Mouse (Mus musculus): ENCODE data around the gene Zfp827.
"Not testable (repeated sequence)": the region's sequence is repeated elsewhere in the genome, so short reads cannot be mapped to it uniquely, and the experiment has no call there.

Zfp827 gene

DNA sequence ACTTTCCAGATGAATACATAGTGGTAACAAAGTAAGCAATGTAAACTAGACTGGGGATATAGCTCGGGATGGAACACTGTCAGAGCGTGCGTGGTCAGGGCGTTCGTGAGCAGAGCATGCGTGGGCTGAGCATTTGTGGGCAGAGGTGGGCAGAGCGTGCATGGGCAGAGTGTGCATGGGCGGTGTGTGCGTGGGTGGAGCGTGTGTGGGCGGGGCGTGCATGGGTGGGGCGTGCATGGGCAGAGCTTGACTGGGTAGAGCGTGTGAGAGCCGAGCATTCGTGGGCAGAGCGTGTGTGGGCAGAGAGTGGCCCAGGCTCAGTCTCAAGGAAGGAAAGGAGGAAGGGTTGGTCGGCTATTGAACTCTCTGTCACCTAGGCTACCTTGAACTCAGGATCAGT lies 84.2 kb downstream of the Zfp827 start:
- DNase-seq (ENCODE audit: low spot score), result no peak

GRCm38 (mm10) chr8:79113533-79113932 lies 85.3 kb downstream of the Zfp827 start:
- no peak for DNase-seq (ENCODE audit: low spot score)

GRCm38 (mm10) chr8:79114561-79114960 lies 86.3 kb downstream of the Zfp827 start:
- no peak for DNase-seq (ENCODE audit: low spot score)

DNA sequence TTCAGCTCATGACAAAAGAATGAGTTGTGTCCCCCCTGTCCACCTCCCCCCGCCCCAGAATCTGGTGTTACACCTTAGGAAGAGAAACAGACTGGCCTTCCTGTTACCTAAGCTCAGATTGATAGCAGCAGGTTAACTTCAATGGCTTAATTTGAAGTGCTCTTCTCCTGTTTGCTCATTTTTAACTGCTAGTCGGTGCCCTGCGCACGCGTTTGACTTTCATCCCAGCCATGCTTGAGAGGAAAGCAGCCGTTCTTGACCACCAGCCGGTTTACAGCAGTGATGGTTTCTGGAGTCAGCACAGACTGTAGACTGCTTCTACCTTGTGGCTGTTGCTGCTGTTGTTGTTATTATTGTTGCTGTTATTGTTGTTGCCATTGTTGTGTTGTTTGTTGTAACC lies 88.2 kb downstream of the Zfp827 start:
- no peak for DNase-seq (ENCODE audit: low spot score)

GRCm38 (mm10) chr8:79117711-79118110 lies 89.5 kb downstream of the Zfp827 start:
- no peak for DNase-seq (ENCODE audit: low spot score)

DNA sequence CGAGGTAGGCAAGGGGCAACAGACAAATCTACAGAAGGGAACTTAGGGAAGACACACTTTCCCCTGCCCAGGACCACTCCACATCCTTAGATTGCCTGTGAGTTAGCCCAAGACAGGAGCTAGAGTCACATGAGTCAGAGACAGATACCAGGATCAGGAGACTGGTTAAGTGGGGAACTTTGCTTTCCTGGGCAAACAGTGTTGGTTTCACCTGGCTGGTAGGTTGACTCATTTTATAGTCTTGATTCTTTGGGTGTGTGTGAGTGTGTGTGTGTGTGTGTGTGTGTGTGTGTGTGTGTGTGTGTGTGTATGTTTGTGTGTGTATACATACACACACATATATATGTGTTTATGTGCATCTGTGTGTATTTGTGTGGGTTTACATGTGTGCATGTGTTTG lies 93.4 kb downstream of the Zfp827 start:
- DNase-seq (ENCODE audit: low spot score), result no peak

DNA sequence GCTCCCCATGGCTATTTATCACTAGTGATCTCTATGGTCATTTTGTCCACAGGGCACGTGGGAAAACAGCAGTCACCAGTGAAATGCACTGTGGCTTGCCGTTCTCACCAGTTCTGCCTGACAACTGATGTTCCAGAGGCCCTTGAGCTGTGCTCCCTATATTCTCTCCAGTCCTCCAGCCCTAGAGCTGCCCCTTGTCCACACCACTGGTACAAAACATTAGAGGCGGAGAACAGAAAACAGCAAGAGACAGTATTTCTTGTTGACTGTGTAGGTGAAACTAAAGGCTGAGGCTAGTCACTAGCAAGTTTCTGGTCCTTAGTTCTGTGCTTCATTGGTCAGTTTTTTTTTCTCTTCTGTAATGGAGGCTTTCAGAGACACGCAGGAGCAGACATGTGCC lies 96.0 kb downstream of the Zfp827 start:
- no peak for DNase-seq (ENCODE audit: low spot score)

DNA sequence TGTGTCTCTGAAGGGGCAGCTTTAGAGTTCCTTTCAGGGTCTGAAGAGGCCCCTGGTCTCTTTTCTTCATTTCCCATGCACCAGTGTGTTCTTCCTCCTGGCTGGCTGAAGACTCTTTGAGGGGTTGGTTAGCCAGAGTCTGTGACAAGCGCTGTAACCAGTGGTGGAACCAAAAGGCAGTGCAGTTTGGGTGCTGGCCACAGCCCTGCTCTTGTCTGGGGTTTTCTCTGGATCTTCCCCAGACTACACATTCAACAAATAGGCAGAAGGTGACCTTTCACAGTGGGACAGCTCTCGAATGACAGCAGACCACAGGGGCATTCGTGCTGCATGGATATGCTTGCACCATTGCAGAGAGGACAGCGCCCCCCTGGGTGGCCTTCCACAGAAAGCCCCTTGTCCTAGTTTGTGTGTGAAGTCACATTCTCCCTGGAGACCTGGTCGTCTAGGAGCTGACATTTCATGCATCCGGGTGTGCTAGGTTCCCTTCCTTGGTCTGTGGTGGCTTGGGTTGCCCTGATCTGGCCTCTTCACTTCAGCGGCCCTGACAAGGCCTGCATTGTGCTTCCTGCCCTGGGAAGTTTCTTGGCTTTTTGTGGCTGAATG lies 99.1 kb downstream of the Zfp827 start:
- no peak for DNase-seq (ENCODE audit: low spot score)

DNA sequence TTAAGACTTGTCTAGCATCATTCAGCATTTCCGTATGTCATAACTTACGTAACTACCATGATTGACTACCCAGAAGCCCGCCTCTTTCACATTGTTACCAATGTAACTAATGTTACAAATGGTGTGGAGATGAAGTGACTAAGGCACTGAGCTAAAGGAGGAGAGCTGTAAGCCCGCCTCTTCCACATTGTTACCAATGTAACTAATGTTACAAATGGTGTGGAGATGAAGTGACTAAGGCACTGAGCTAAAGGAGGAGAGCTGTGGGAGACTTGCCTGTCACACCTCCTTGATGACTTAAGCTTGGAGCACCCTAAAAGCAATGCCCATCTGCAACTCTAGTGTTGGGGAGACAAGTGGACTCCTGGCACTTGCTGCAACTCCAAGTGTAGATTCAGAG lies 100.3 kb downstream of the Zfp827 start:
- DNase-seq (ENCODE audit: low spot score), result not testable (repeated sequence)

DNA sequence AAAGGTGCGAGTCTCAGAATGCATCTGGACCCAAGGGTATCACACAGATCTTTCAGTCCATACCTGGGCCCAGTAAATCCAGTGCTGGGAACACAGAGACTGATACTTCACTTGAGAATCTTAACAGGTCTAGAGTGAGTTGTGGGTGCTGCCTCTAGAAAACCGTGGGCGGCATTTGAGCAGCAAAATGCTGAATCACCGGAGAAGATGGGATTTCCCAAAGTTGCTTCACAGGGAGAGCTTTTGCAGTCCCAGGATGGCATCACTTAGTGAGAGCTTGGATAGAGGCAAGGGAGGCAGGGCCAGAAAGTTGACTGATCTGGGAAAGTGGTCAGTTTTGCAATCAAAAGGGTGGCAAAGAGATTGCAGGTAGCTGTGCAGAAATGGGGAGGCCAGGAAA lies 111.4 kb downstream of the Zfp827 start:
- DNase-seq (ENCODE audit: low spot score), result no peak

DNA sequence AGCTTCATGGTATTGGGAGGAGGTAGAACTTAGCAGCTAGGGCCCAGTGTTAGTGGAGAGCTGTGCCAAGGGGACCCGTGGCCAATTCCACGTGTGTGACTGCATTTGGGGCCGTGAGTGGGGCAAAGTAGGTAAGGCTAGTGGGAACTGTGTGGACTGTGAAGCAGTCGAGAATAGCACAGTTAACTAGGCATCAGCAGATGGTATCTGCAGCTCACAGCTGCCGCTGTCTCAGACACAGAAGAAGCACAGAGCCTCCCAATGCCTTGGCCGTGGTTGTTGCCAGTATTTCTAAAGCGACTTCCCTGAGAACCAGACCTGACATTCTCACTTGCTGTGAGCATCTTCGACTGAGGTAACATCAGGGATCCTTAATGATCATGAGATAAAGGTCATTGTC lies 112.7 kb downstream of the Zfp827 start:
- no peak for DNase-seq (ENCODE audit: low spot score)

DNA sequence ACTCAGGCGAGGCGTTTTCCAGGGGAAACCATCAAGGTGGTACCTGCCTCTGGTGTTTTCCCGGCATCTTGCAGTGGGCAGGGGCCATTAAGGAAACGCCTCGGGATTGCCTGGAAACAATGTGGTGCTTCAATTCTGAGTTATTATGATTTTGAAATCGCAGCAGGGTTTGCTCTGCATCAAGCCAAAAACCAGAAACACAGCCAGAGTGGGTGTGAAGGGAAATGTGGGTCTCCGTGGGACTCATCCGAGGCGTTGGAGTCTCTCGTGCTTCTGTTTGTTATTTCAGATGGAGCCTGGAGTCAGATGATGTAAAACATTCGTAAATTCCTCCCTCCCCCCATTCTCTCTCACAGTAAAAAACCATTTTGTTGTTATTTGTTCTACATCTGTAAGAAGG lies 113.4 kb downstream of the Zfp827 start:
- no peak for DNase-seq (ENCODE audit: low spot score)

DNA sequence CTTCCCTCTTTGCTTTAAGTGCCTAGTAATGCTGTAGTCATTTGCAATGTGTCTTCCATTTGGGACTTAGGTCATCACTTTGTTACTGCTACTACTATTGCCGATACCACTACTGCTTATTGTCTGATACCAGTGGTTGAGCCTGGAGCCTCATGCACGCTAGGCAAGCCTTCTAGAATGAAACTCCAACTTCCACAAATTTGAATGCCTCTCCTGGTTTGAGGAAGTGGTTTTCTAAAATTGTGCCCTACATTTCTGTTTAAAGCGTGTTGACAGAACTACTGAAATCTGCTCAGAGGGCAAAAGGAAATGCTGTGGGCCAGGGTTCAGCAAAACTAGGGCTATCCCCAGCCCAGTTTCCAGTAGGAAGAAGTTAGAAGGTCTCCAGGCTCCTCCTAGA lies 115.5 kb downstream of the Zfp827 start:
- DNase-seq (ENCODE audit: low spot score), result no peak

- no peak for DNase-seq (ENCODE audit: low spot score)
Observed at GRCm38 (mm10) chr8:79145210-79145609, 117.0 kb downstream of the Zfp827 start.

GRCm38 (mm10) chr8:79145626-79146025 lies 117.4 kb downstream of the Zfp827 start:
- DNase-seq (ENCODE audit: low spot score), result no peak

DNA sequence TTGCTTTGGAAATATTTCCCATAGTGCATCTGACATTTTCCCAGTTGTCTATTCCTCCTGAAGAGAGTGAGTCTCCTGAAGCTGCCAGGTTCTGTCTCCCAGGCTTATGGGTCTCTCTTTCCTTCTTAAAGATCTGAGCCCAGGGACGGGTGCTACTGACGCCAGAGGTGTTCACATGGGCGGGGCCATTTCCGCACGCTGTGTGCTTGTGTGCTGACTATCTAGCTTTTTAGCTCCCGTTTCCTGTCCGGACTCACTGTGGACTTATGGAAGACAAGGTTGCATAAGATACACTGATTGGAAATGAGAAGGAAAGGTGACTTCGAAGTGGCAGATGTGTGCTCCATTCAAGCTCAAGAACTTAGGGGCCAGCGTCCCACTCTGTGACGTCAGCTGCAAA lies 120.6 kb downstream of the Zfp827 start:
- no peak for DNase-seq (ENCODE audit: low spot score)

- DNase-seq (ENCODE audit: low spot score), result no peak
Observed at GRCm38 (mm10) chr8:79149880-79150279, 121.6 kb downstream of the Zfp827 start.

GRCm38 (mm10) chr8:79150544-79151192 lies 122.4 kb downstream of the Zfp827 start:
- no peak for DNase-seq (ENCODE audit: low spot score)

DNA sequence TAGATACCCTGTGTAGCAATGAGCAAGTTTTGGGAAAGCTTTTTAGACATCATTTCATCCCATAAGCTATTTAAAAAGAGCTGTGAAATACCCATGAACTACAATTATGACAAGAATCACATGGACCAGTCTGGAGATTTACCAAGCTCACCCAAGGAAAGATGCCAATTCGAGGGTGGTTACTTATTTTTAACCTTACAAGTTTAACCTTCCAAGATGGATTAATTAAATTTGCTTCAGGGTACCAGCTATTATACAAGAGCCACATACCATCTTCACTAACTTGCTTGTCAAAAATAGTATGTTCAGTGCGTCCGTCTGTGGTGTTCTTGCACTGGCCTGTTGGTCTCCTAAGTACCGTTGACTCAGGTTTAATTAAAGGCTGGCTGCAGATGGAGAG lies 123.4 kb downstream of the Zfp827 start:
- DNase-seq (ENCODE audit: low spot score), result no peak

DNA sequence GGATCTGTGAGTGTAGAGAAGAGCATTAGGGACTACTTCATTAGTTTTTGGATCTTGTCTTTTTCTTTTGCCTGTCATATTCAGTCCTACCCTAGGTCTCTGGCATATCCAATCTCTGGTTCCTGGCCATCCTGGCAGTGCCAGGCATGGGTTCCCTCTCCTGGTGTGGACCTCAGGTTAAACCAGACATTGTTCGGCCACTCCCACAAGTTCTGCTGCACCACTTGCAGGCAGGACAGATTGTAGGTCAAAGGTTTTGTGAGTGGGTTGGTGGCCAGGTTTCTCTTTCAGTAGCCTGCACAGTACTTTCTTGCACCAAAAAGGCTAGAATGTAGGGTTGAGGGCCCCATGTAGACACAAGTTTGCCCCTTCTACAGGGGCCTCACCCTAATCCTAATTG lies 125.0 kb downstream of the Zfp827 start:
- no peak for DNase-seq (ENCODE audit: low spot score)

GRCm38 (mm10) chr8:79153637-79154036 lies 125.4 kb downstream of the Zfp827 start:
- DNase-seq (ENCODE audit: low spot score), result no peak

DNA sequence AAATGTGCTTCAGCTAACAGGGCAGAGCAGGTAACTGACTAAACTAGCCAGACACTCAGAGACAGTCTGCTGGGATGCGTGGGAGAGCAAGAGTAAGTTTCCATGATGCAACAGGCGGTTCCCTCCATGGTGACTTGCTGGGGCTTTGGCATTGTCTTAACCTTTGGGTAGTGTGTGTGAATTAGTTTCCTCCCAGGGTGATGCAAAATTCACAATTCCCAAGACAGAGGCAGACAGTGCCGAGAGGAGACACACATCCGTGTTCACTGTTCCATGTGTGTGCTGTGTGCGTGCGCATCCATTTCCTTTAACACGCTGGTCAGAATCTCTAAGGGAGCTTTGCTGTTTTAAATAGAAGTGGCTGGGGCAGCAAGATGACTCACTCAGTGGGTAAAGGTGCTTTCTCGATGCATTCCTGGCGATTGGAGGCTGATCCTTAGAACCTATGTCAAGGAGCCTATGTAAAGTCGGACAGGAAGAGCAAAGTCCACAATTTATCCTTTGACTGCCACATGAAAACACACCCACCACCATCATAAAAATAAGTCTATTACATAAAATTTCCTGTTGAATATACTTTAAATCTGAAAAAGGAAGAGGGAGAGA lies 127.4 kb downstream of the Zfp827 start:
- DNase-seq (ENCODE audit: low spot score), result no peak

DNA sequence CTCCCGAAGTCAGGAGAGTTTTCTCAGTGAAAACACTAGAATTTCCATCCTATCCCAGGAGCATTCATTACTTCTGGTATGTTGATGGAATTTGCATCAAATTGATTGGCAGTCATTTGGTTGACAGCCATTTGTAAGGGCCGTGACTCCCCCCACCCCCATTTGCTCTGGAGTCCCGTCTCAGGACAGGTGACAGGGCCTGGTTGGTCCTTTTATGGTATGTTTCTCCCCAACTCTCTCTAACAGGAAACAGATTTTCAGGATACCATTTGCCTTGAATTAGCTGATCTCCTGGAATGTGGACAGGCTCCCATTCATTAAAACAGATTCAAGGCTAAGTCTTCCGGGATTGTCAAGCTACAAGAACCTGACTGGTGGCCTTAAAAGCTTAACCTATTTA lies 129.1 kb downstream of the Zfp827 start:
- no peak for DNase-seq (ENCODE audit: low spot score)

DNA sequence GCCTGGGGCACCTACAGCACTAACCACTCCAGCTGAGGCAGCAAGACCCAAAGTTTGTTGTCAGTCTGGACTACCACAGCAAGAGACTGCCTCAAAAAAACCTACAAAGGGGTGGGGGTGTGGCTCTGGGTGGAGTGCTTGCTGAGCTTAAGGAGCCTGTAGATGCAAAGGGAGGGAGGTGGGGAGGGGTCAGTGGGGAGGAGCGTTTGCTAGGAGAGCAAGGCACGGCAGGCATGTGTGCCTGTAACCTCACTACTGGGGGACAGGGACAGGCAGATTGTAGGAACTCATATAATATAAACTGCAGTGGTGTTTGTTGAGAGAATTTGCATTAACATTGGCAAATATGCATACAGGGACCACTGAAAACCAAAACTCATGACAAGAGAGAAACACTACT lies 130.1 kb downstream of the Zfp827 start:
- no peak for DNase-seq (ENCODE audit: low spot score)
